Mouse (Mus musculus) embryonic facial prominence, embryonic 14.5 days (tissue): ENCODE measurements at regions not wholly inside any gene's neighbourhood (a gene's known extent, or its start where the extent isn't known, plus 50 kb on each side); places are given as distances from the start of the nearest gene placed in this dataset.

ENCODE experiments used
- ATAC-seq: fragments of 200-750 bp; cut with Nextera tagmentation; 2 replicates; pipeline ENCODE4 v1.8.0; 2017; ENCODE audit warnings: low read depth, moderate number of reproducible peaks, moderate TSS enrichment
- DNase-seq: peaks from one replicate; pipeline ENCODE4 v3.0.0-alpha.2; 2015; ENCODE audit warnings: low spot score
- H3K27ac ChIP-seq: fragments of 300-500 bp; sonication (generic); replicated peaks from 2 replicates; pipeline ENCODE4 v1.5.1; 2014; ENCODE audit warnings: low read depth, mild to moderate bottlenecking, low read length, moderate library complexity
- H3K27me3 ChIP-seq: fragments of 300-500 bp; sonication (generic); replicated peaks from 2 replicates; pipeline ENCODE4 v1.6.1; 2014; ENCODE audit warnings: low read length; ENCODE audit not compliant: control insufficient read depth, insufficient read depth
- H3K36me3 ChIP-seq: fragments of 300-500 bp; sonication (generic); 2 replicates; pipeline ENCODE4 v1.6.1; 2014; ENCODE audit warnings: low read length, mixed read lengths; ENCODE audit not compliant: control insufficient read depth, insufficient read depth
- H3K4me1 ChIP-seq: fragments of 300-500 bp; sonication (generic); 2 replicates; pipeline ENCODE4 v1.6.1; 2014; ENCODE audit warnings: antibody characterized with exemption, low read length; ENCODE audit not compliant: control insufficient read depth, insufficient read depth
- H3K4me2 ChIP-seq: fragments of 300-500 bp; sonication (generic); 2 replicates; pipeline ENCODE4 v1.6.1; 2014; ENCODE audit warnings: low read depth, mild to moderate bottlenecking, low read length, moderate library complexity, mixed read lengths
- H3K4me3 ChIP-seq: fragments of 300-500 bp; sonication (generic); 2 replicates; pipeline ENCODE4 v1.5.1; 2014; ENCODE audit warnings: low read depth, mild to moderate bottlenecking, low read length
- H3K9ac ChIP-seq: fragments of 300-500 bp; sonication (generic); 2 replicates; pipeline ENCODE4 v1.6.1; 2014; ENCODE audit warnings: low read depth, mild to moderate bottlenecking, low read length, moderate library complexity, mixed read lengths
- H3K9me3 ChIP-seq: fragments of 300-500 bp; sonication (generic); 2 replicates; pipeline ENCODE4 v1.6.1; 2016; ENCODE audit warnings: low read length; ENCODE audit not compliant: control insufficient read depth
- WGBS: fragments of 180-500 bp; shearing (Covaris S2); extraction: QIAGEN DNeasy Blood & Tissue Kit; methylation state at CpG from one replicate; pipeline ENCODE4 v1.1.7; 2014; 5-methylcytosine and 5-hydroxymethylcytosine counted together

GRCm38 (mm10) chr12:14776301-14776700, 624.4 kb upstream of the Fam84a start:
- no peaks in the 10 kb centered on the region for H3K4me1 ChIP-seq
- no peaks in the 10 kb centered on the region for H3K36me3 ChIP-seq
- H3K9ac ChIP-seq: no peak overlapping the region
- no peak for ATAC-seq
- no peak overlapping the region for H3K4me3 ChIP-seq
- no peaks in the 10 kb centered on the region for H3K27me3 ChIP-seq
- H3K9me3 ChIP-seq: no peaks in the 10 kb centered on the region
- H3K27ac ChIP-seq: no peak overlapping the region
- DNase-seq: no peak
- no peak overlapping the region for H3K4me2 ChIP-seq

GRCm38 (mm10) chr12:14752536-14752935, 600.7 kb upstream of the Fam84a start:
- Histone ChIP-seq H3K27ac (no peak overlapping the region), H3K4me1 (no peaks in the 10 kb centered on the region)

GRCm38 (mm10) chr12:14747381-14747780, 595.5 kb upstream of the Fam84a start:
- ATAC-seq: no peak
- WGBS: 68% methylated on average over 2 of the region's 2 CpGs

More at GRCm38 (mm10) chr12:14752536-14752935, 600.7 kb upstream of the Fam84a start:
- Histone ChIP-seq H3K9ac (no peak overlapping the region), H3K36me3 (no peaks in the 10 kb centered on the region), H3K27me3 (no peaks in the 10 kb centered on the region), H3K9me3 (no peaks in the 10 kb centered on the region), H3K4me2 (no peak overlapping the region), H3K4me3 (no peak overlapping the region)
- DNase-seq (no peak), ATAC-seq (no peak)
- WGBS: 79% methylated on average over 4 of the region's 4 CpGs

More at GRCm38 (mm10) chr12:14747381-14747780, 595.5 kb upstream of the Fam84a start:
- Histone ChIP-seq H3K9me3 (no peaks in the 10 kb centered on the region), H3K4me3 (no peak overlapping the region), H3K27ac (no peak overlapping the region), H3K27me3 (no peaks in the 10 kb centered on the region), H3K9ac (no peak overlapping the region), H3K4me2 (no peak overlapping the region), H3K4me1 (no peaks in the 10 kb centered on the region), H3K36me3 (no peaks in the 10 kb centered on the region)
- peak; percentile 1 for DNase-seq
